Mouse (Mus musculus): ENCODE data around the gene Psma5.
"Not testable (repeated sequence)": the region's sequence is repeated elsewhere in the genome, so short reads cannot be mapped to it uniquely, and the experiment has no call there.

Psma5 gene

GRCm38 (mm10) chr3:108256719-108257637, at the start of gene Psma5:
TSS of gene Psma5 (plus strand) at chr3:108256926.
- ATAC-seq (ENCODE audit: low TSS enrichment), result peak; percentile 100

DNA sequence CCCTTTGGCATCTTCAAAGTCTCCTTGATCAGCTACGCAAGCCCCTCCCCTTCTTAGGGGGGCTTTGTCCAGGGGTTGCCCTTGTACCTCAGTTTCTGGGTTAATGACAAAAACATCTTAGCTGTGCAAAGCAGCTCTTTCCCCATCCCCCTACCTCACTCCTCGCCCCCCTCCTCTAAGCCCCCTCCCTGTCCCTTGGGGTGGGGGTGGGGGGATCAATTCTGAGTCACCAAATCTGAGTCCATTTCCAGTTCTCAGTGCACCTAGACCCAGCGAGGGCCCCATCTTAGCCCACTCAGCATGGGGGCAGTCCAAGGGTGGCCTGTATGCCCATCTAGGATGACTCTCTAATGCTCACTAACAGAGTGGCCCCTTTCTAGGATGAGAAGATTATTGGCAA, 47.7 kb upstream of the Psma5 start:
- ATAC-seq (ENCODE audit: low TSS enrichment), result no peak

GRCm38 (mm10) chr3:108209536-108209935, 47.2 kb upstream of the Psma5 start:
- ATAC-seq (ENCODE audit: low TSS enrichment), result no peak

DNA sequence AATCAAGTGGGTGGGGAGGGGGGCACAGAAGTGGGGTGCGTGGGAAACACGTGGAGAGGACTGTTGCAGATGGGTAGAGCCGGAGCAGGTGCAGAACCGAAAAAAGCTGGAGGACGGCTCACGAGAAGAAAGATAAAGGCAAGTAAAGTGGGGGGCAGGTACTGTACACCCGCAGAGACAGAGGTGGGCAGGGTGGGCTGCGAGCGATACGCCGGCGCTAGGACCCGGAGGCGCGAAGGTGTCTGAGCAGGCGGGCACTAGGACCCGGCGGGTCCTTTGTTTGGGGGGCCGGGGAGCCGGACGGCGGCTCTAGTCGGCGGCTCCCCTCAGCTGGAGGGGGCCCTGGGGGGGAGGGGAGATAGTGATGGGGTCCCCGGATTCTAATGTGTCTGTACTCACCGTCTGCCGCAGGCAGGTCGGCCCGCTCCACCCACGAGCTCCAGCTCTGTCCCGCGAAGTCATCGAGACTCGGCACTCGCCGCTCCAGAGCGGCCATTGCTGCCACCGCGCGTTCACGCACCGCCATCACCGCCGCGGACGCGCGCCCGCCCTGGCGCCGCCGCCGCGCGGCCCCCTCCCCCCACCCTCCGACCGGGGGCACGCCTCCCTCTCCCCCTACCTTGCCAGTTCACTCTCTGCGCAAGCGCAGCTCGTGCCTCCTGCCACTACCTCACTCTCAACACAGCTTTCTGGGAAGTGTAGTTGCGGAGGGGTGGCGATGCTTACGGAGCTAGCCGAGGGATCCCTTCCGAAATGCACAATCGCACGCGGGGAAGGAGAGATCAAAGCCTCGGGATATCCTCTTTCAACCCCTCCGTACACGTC, 46.6 kb upstream of the Psma5 start:
- ATAC-seq (ENCODE audit: low TSS enrichment), result peak; percentile 80

GRCm38 (mm10) chr3:108210771-108211139, 46.0 kb upstream of the Psma5 start, which contains the start of gene Atxn7l2:
TSS of gene Atxn7l2 (minus strand) at chr3:108210934.
- peak; percentile 64 for ATAC-seq (ENCODE audit: low TSS enrichment)

GRCm38 (mm10) chr3:108211845-108212244, 44.9 kb upstream of the Psma5 start:
- no peak for ATAC-seq (ENCODE audit: low TSS enrichment)

- no peak for ATAC-seq (ENCODE audit: low TSS enrichment)
Observed at GRCm38 (mm10) chr3:108212406-108212805, 44.3 kb upstream of the Psma5 start.

GRCm38 (mm10) chr3:108214734-108215133, 42.0 kb upstream of the Psma5 start:
- no peak for ATAC-seq (ENCODE audit: low TSS enrichment)

DNA sequence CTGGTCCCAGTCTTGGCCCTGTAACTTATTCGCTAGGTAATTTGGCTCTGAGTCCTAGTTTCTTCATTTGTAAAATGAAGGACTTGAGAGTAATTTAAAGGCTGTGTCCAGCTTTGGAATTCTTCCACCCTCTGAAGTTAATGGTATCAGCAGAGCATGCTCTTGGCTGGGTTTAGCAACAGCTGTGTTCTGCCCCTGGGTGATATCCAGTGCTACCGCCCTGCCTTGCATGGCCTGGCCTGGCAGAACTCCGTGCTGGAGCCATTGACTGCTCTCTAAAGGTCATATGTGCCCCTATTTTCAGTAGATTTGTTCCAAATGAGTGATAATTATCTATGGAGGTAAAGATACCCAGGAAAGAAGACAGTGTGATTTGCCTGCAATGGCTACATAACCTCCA, 36.1 kb upstream of the Psma5 start:
- no peak for ATAC-seq (ENCODE audit: low TSS enrichment)

DNA sequence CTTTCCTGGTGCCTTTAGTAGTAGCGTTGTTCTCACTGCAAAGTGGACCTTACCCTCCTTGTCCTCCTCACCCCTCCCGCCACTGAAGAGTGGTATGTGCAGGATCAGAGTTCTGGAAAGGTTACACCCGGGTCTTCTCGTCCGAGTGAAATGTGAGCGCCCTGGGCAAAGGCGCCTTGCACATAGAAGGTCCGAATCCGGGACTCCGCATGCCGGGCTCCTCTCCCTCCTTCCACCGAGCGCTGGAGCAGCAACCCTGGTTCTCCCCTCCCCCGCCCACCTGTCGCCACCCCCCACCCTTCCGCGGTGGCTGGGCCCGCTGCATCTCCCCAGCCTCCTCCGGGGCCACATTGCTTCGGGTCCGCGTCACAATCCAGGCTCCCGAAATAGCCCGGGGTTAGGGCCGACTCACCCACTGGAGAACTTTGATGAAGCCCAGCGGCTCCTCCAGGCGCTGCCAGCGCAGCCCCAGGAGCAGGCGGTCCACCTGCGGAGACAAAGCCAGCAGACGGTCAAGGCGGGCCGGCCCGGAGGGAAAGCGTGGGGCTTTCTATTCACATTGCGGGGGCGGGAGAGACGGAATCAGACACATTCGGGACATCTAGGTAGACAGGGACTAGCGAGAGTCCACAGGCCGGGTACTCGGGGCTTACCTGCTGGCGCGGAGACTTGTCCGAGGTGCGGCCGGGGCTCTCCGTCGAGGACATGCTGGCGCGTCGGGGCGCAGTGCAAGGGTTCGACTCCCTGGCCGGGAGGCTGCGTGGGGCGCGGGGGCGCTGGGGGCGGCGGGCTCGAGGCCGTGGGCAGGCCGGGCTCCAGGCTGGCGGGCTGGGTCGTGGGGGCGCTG, 30.8 kb upstream of the Psma5 start:
- peak; percentile 45 for ATAC-seq (ENCODE audit: low TSS enrichment)

DNA sequence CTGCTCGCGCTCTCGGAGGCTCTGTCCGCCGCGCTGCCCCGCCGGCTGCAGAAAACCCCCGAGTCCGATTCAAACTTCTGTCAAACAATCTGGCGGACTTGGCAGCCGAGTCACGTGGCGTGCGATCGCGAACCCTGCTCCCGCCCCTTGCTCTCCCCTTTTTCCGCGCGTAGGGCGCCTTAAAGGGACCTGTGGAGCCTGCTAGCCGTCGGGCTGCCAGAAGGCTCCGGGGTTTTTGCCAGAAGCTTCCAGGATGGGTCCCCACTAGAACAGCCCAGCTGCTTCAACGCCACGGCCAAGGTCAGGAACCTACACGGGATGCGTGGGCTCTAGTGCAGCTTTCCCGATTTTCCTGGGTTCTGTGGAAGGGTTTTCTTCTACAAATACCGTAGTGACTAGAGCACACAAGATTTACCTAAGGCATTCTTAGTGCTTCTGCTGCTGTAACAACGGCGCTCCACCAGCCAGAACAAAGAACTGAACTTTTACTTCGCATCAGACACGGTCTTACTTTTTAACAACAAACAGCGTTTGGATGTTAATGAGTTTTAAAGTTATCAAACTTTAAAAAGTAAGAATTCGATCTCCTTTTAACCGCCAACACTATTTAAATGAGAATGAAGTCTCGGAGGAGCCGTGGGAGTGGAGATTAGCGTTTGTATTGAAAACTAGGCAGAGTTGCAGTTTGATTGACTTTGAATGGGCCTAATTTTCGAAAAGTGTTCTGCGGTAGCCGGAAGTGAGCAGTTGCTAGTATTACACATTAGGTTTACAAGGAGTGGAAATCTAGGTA, 30.0 kb upstream of the Psma5 start, which contains the start of gene Sypl2:
Sypl2 (minus strand) TSS at position 91 of the 793 bp plus-strand sequence.
- peak; percentile 32; the same call in 1 of the 2 replicates for ATAC-seq (ENCODE audit: low TSS enrichment)

DNA sequence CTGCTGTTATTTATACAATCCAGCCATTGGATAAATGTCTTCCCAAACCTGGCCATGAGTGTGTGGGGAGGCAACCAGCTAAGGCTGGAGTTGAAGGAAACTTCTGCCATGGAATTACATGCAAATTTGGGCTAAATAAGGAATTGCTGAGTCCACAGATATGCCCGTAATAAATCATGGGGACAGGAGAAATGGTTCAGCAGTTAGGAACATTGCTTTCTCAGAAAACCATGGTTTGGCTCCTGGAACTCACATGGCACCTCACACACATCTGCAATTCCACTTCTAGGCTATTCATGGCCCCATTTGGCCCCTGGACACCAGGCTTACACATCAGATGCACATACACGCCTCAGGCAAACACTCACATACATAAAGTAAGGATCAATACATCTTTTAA, 29.2 kb upstream of the Psma5 start:
- no peak for ATAC-seq (ENCODE audit: low TSS enrichment)

- no peak for ATAC-seq (ENCODE audit: low TSS enrichment)
Observed at GRCm38 (mm10) chr3:108231646-108232045, 25.1 kb upstream of the Psma5 start.

GRCm38 (mm10) chr3:108237474-108238102, 19.1 kb upstream of the Psma5 start:
- not testable (repeated sequence) for ATAC-seq (ENCODE audit: low TSS enrichment)

DNA sequence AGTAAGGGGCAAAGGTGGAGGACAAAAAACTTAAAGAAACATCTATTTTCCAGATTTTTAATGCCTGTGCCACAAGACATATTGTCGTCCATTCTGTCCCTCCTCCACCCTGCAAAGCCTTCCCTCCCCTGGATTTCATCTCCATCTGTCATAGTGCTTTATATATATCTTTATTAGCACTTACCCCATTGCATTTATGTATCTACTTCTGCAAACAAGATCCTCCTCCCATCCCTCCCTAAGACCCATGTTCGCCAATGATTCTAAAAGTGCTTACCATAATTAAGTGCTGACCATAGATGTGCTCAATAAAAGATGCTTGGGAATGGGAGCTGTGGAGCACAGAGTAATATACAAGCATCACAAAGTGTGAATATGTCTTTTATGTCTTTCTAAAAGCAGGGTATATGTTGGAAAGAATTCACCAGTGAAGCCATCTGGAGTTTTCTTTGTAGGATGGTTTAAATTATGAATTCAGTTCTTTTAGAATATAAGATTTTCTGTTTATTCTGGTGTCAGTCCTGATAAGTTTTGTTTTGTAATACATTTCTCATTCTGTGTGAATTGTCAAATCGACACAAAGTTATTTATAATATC, 15.4 kb upstream of the Psma5 start:
- peak; percentile 81 for ATAC-seq (ENCODE audit: low TSS enrichment)

- no peak for ATAC-seq (ENCODE audit: low TSS enrichment)
Observed at GRCm38 (mm10) chr3:108246857-108247256, 9.9 kb upstream of the Psma5 start.

GRCm38 (mm10) chr3:108257831-108258500, 1.2 kb downstream of the Psma5 start:
- ATAC-seq (ENCODE audit: low TSS enrichment), result no peak

GRCm38 (mm10) chr3:108259319-108259718, 2.6 kb downstream of the Psma5 start:
- ATAC-seq (ENCODE audit: low TSS enrichment), result no peak

- ATAC-seq (ENCODE audit: low TSS enrichment), result not testable (repeated sequence)
Observed at GRCm38 (mm10) chr3:108279495-108279894, 22.8 kb downstream of the Psma5 start.

Measured in frontal cortex, adult (tissue).